In the genomic region with DNA sequence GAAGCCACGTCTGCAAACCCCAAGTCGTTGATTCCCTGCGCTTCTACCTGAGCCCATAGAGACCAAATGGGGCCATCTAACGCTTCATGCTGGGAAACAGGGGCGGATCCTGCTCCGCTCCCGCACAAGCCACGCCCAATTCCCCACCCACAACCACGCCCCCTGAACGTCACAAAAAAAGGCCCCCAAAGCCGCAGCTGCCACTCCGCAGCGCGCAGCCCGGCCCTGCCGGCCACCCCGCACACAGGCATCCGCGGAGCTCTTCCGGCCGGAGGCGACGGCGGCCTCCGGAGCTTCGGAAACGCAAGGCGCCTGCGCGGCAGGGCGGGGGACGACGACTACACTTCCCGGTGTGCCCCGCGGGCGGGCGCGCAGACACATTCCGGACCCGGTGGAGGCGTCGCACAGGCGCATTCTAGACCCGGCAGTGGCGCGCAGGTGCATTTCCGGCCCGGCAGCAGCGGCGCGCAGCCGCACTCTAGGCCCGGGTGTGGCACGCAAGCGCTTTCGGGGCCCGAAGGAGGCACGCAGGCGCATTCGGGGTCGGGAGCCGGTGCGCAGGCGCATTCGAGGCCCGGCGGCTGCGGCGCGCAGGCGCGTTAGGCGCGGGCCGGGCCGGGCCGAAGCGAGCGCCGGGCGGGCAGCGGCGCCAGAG, we compare ENCODE assay signal across 8 mouse cellular contexts. TPM values are rescaled to one million over a fixed set of nuclear protein-coding genes. Genes with fewer than 3 reads are reported as not detected.
A peak's percentile ranks its signal among the peaks of the same experiment; 100 is the strongest.
DNase-seq lines count a peak whose midpoint lies in the region; ATAC-seq and TF ChIP-seq lines count a peak whose summit lies in the region.

TSS of gene Cdc34 (plus strand) at position 605 of the 655 bp plus-strand sequence.

- ATAC-seq in Patski, result peak; percentile 69
- ATAC-seq in hindbrain, embryonic 14.5 days (ENCODE audit: low FRiP score), result peak; percentile 95

- under 1% methylated on average over 70 of the region's 84 CpGs for WGBS in hindbrain, embryonic 14.5 days

- peak within 1 kb of the TSS; percentile 83 for H3K4me3 ChIP-seq in hindbrain, embryonic 14.5 days (replicated peaks; ENCODE audit: low read length)

- CTCF ChIA-PET in Patski (lab: Charles Lee), result no interaction called here

- no peak for TF ChIP-seq CTCF in Patski (IDR thresholded peaks at IDR 0.05)

- in situ Hi-C loops in Patski (cut with MboI; ENCODE audit: low pct_unique_long_range_greater_than_20kb), result no loop called here

- H3K4me1 ChIP-seq in hindbrain, embryonic 14.5 days (replicated peaks; ENCODE audit: control insufficient read depth, insufficient read depth, low read length), result peaks cover 18% of the 10 kb centered on the region

- peak within 1 kb of the TSS; percentile 85 for H3K27ac ChIP-seq in hindbrain, embryonic 14.5 days

- peak within 1 kb of the TSS; percentile 86 for H3K9ac ChIP-seq in hindbrain, embryonic 14.5 days

- peak within 1 kb of the TSS; percentile 94 for H3K4me2 ChIP-seq in hindbrain, embryonic 14.5 days (replicated peaks)

- no peaks in the 10 kb centered on the region for H3K27me3 ChIP-seq in Patski
- no peaks in the 10 kb centered on the region for H3K27me3 ChIP-seq in hindbrain, embryonic 14.5 days (ENCODE audit: control insufficient read depth, insufficient read depth, low read length)

- H3K36me3 ChIP-seq in hindbrain, embryonic 14.5 days (replicated peaks; ENCODE audit: control insufficient read depth, insufficient read depth), result peaks cover 25% of the 10 kb centered on the region

- H3K9me3 ChIP-seq in hindbrain, embryonic 14.5 days (ENCODE audit: control insufficient read depth, low read length), result no peaks in the 10 kb centered on the region

- POLR2A ChIA-PET in Patski (lab: Charles Lee), result interaction anchor here (0.7 to 1.8 kb wide), 3 partner anchors 12 to 23 kb away, joined by 3 to 9 read pairs (median 4); partner anchors contain the start of genes Bsg and Tpgs1

- DNase-seq in Patski (ENCODE audit: low read depth, low spot score), result peak; percentile 93
- peak; percentile 98 to 99 for DNase-seq in cerebellum, postnatal 14 days
- peak; percentile 99 for DNase-seq in frontal cortex, postnatal 25 days (ENCODE audit: low spot score in 2 of 2)
- peak; percentile 97 for DNase-seq in hindbrain, embryonic 14.5 days (ENCODE audit: low spot score)
- peak; percentile 99 for DNase-seq in left cerebral cortex, adult 11 months (ENCODE audit: low spot score)
- peak; percentile 99 to 100 for DNase-seq in lung, postnatal 4 days
- DNase-seq in retina, postnatal 7 days (ENCODE audit: low read depth, low spot score), result peak; percentile 99
- DNase-seq in urinary bladder, adult 2 months (ENCODE audit: low spot score), result peak; percentile 98

RNA-seq across cellular contexts. Expression of gene Cdc34, which starts in this region (rescaled TPM):
- polyA plus RNA-seq in Patski (2021), result 72.2 TPM
- polyA plus RNA-seq in hindbrain, embryonic 14.5 days (2014; fragmentation: Nextera tagmentation; extraction: Ambion mirVana), result 78.9 and 81.8 TPM in 2 replicates
- polyA plus RNA-seq in urinary bladder, adult 2 months (2012; rRNA removed), result 60.6 and 70.0 TPM in 2 replicates

Comparison
In these comparisons a context has a peak if more than half of its experiments do, and no peak if none do; other contexts are left out.
1. Peak in every context shown above with its lines: DNase-seq, ATAC-seq, H3K4me3 ChIP-seq and H3K27ac ChIP-seq.